Mouse (Mus musculus) liver, postnatal 0 days (tissue): ENCODE results near the gene 1810013L24Rik.

Experiments
- CTCF ChIP-seq: sonication (generic); IDR thresholded peaks from 2 replicates; pipeline ENCODE4 v1.5.1; 2016; ENCODE audit warnings: antibody characterized with exemption, low read depth
- EP300 ChIP-seq: IDR thresholded peaks from 2 replicates; pipeline ENCODE4 v1.6.1; 2016; ENCODE audit warnings: antibody characterized with exemption, low read depth, mild to moderate bottlenecking

DNA sequence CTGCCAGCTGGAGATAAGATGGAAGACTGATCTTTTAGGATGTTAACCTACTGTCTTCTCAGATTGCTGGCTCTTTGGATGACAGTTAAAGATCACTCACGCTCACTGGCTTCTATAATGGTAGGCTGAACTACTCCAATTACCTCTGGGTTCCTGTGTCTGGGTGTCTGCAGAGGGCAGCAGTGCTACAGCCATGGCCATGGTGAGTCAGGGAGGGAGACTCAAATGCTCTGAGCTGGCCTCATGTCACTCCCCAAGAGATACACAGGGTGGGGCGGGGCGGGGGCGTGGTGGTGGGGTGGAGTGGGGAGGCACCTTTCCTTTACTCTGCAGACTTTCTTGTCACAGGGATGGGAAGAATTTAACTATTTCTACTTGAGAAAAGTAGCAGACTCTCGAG, 42.1 kb downstream of the 1810013L24Rik start:
- TF ChIP-seq CTCF (peak; percentile 30), EP300 (no peak)
